Comparison of ENCODE assay signal across 23 mouse cellular contexts in the genomic region with DNA sequence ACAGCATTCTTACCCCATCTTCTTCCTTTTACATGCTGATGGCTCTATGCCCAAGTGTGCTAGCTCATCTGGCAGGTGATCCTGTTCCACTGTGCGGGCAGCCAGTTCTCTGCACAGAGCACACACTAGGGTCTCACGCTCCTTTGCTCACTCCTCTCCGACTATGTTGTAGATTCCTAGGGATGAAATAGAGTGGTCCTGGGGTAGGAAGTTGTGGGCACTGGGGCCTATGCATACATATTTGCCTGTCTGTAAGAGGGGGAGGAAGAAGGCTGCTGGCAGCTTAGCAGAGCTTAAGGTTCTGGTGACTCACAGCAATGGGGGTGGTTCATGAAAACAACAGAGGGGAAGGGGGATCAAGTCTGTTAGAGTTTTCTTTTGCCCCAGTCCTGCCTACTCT. TPM values are rescaled to one million over a fixed set of nuclear protein-coding genes. Genes with fewer than 3 reads are reported as not detected.
A peak's percentile ranks its signal among the peaks of the same experiment; 100 is the strongest.
DNase-seq lines count a peak whose midpoint lies in the region; ATAC-seq and TF ChIP-seq lines count a peak whose summit lies in the region.
"Had no signal": no experiment of that assay in that cellular context is flagged by ENCODE, and none has a peak within 500 bp of the region (broad histone marks: within the 10 kb centered on the region; RNA-seq: fewer than 3 reads in every experiment).

No protein-coding gene starts in this region.

- no peak for ATAC-seq in forebrain, embryonic 15.5 days (replicated peaks)
- ATAC-seq in midbrain, postnatal 0 days (ENCODE audit: low FRiP score) = no peak
- ATAC-seq: liver, postnatal 0 days had no signal

- WGBS in forebrain, embryonic 15.5 days = 75% methylated on average over 3 of the region's 3 CpGs
- WGBS in midbrain, postnatal 0 days = 93% methylated on average over 3 of the region's 3 CpGs

- H3K9ac ChIP-seq in forebrain, embryonic 15.5 days (replicated peaks) = no peak overlapping the region
- no peak overlapping the region for H3K9ac ChIP-seq in midbrain, postnatal 0 days (replicated peaks; ENCODE audit: low read length, poor library complexity, severe bottlenecking)
- H3K9ac ChIP-seq: hindbrain, embryonic 13.5 days; kidney, embryonic 15.5 days; liver, postnatal 0 days; neural tube, embryonic 12.5 days; stomach, embryonic 15.5 days had no signal

- no peaks in the 10 kb centered on the region for H3K9me3 ChIP-seq in forebrain, embryonic 15.5 days
- H3K9me3 ChIP-seq in midbrain, postnatal 0 days (ENCODE audit: low read length) = no peaks in the 10 kb centered on the region
- H3K9me3 ChIP-seq: hindbrain, embryonic 13.5 days; kidney, embryonic 15.5 days; neural tube, embryonic 12.5 days; stomach, embryonic 15.5 days had no signal

- 0 out of 2 replicates have a peak overlapping the region, but pooled peaks have one; percentile 9 for H3K27ac ChIP-seq in forebrain, embryonic 15.5 days (replicated peaks)
- H3K27ac ChIP-seq in midbrain, postnatal 0 days (ENCODE audit: low read depth, low read length) = no peak overlapping the region
- H3K27ac ChIP-seq: hindbrain, embryonic 13.5 days; kidney, embryonic 15.5 days; neural tube, embryonic 12.5 days; stomach, embryonic 15.5 days had no signal

- H3K36me3 ChIP-seq in forebrain, embryonic 15.5 days = peaks cover 32% of the 10 kb centered on the region
- peaks cover 44% of the 10 kb centered on the region for H3K36me3 ChIP-seq in midbrain, postnatal 0 days (ENCODE audit: insufficient read depth, low read length)

- peaks cover 32% of the 10 kb centered on the region for H3K4me1 ChIP-seq in forebrain, embryonic 15.5 days
- H3K4me1 ChIP-seq in midbrain, postnatal 0 days (ENCODE audit: insufficient read depth, low read length) = no peaks in the 10 kb centered on the region
- H3K4me1 ChIP-seq: kidney, embryonic 15.5 days; stomach, embryonic 15.5 days had no signal

- DNase-seq in frontal cortex, adult 2 months (ENCODE audit: extremely low spot score in 1 of 2, low spot score in 1 of 2) = peak; percentile 56 to 71
- DNase-seq in frontal cortex, postnatal 10 days (ENCODE audit: low spot score in 2 of 2) = no peak
- DNase-seq in layer of hippocampus, adult 8-10 months (ENCODE audit: low spot score in 2 of 2) = peak; percentile 46 to 56
- DNase-seq in layer of hippocampus, postnatal 10 days (ENCODE audit: low spot score in 2 of 2) = no peak
- peak; percentile 20 for DNase-seq in NIH3T3 (ENCODE audit: low read depth)
- DNase-seq in midbrain, postnatal 0 days (ENCODE audit: low spot score) = no peak
- no peak for DNase-seq in spleen, adult 12 weeks (ENCODE audit: low spot score)
- DNase-seq: adrenal gland, postnatal 14 days; B cell, adult 2 months; cerebellum, adult 18-20 months; gastrocnemius, postnatal 14 days; heart, postnatal 10 days; liver; liver, postnatal 0 days; lung, postnatal 14 days had no signal

- no peak overlapping the region for H3K4me3 ChIP-seq in forebrain, embryonic 15.5 days
- H3K4me3 ChIP-seq in midbrain, postnatal 0 days (ENCODE audit: low read depth, low read length) = no peak overlapping the region
- H3K4me3 ChIP-seq: hindbrain, embryonic 13.5 days; kidney, embryonic 15.5 days; neural tube, embryonic 12.5 days; stomach, embryonic 15.5 days had no signal

- H3K27me3 ChIP-seq in forebrain, embryonic 15.5 days = no peaks in the 10 kb centered on the region
- no peaks in the 10 kb centered on the region for H3K27me3 ChIP-seq in midbrain, postnatal 0 days (ENCODE audit: insufficient read depth, low read length)
- H3K27me3 ChIP-seq: hindbrain, embryonic 13.5 days; kidney, embryonic 15.5 days; neural tube, embryonic 12.5 days; stomach, embryonic 15.5 days had no signal

- no peak for TF ChIP-seq CTCF in midbrain, postnatal 0 days (IDR thresholded peaks at IDR 0.05)

- H3K4me2 ChIP-seq in forebrain, embryonic 15.5 days (replicated peaks) = no peak overlapping the region
- no peak overlapping the region for H3K4me2 ChIP-seq in midbrain, postnatal 0 days (ENCODE audit: low read depth, low read length, poor library complexity, severe bottlenecking)
- H3K4me2 ChIP-seq: hindbrain, embryonic 13.5 days; kidney, embryonic 15.5 days; neural tube, embryonic 12.5 days; stomach, embryonic 15.5 days had no signal

RNA-seq across cellular contexts. Expression of gene Neurod2, which starts 59.4 kb away (rescaled TPM):
- 33.9 and 34.2 TPM in 2 replicates for polyA plus RNA-seq in frontal cortex, adult 2 months (2012; rRNA removed)
- total RNA-seq in layer of hippocampus, adult 8-10 months (2022) = 100 to 1,000 TPM; 124 to 133 (median 129) TPM
- 100 to 1,000 TPM; 114 to 118 TPM for total RNA-seq in layer of hippocampus, postnatal 10 days (2021)
- polyA plus RNA-seq in forebrain, embryonic 15.5 days (2015; fragmentation: Nextera tagmentation; extraction: Ambion mirVana) = 142 and 148 TPM in 2 replicates
- 11.6 and 24.4 TPM in 2 replicates for total RNA-seq in midbrain, postnatal 0 days (2014; rRNA removed)
- polyA plus RNA-seq in midbrain, postnatal 0 days (2015; fragmentation: Nextera tagmentation; extraction: Ambion mirVana) = 2.1 and 3.3 TPM in 2 replicates
- total RNA-seq: adrenal gland, postnatal 14 days; gastrocnemius, postnatal 14 days; heart, postnatal 10 days; monocyte, adult 5-6 weeks had no signal
- polyA plus RNA-seq: kidney, embryonic 15.5 days; liver, postnatal 0 days; spleen, adult 2 months; thymus, postnatal 0 days had no signal

Comparison
In these comparisons a context has a peak if more than half of its experiments do, and no peak if none do; other contexts are left out.
1. DNase-seq: peak in frontal cortex, adult 2 months (2 of 2), layer of hippocampus, adult 8-10 months (2 of 2) and NIH3T3 (single experiment); none in frontal cortex, postnatal 10 days (0 of 2), layer of hippocampus, postnatal 10 days (0 of 2), midbrain, postnatal 0 days (single experiment) and spleen, adult 12 weeks (single experiment).